10 mouse cellular contexts compared by ENCODE assay signal in genomic region chr19:3353415-3354111, GRCm38 (mm10). TPM values are rescaled to one million over a fixed set of nuclear protein-coding genes. Genes with fewer than 3 reads are reported as not detected.
A peak's percentile ranks its signal among the peaks of the same experiment; 100 is the strongest.
DNase-seq lines count a peak whose midpoint lies in the region; ATAC-seq lines count a peak whose summit lies in the region.
"Had no signal": no experiment of that assay in that cellular context is flagged by ENCODE, and none has a peak within 500 bp of the region (broad histone marks: within the 10 kb centered on the region; RNA-seq: fewer than 3 reads in every experiment).

No protein-coding gene starts in this region.

- H3K4me2 ChIP-seq in forebrain, embryonic 14.5 days (ENCODE audit: low read length), result no peak overlapping the region
- no peak overlapping the region for H3K4me2 ChIP-seq in forebrain, embryonic 11.5 days (ENCODE audit: low read depth, low read length, severe bottlenecking)
- H3K4me2 ChIP-seq in heart, embryonic 11.5 days, result no peak overlapping the region
- no peak overlapping the region for H3K4me2 ChIP-seq in stomach, embryonic 15.5 days

- no peaks in the 10 kb centered on the region for H3K4me1 ChIP-seq in forebrain, embryonic 14.5 days (ENCODE audit: control insufficient read depth, insufficient read depth, low read length)
- H3K4me1 ChIP-seq in forebrain, embryonic 11.5 days (replicated peaks; ENCODE audit: control insufficient read depth, insufficient read depth, low read length), result no peaks in the 10 kb centered on the region
- H3K4me1 ChIP-seq in heart, embryonic 11.5 days (ENCODE audit: control insufficient read depth, insufficient read depth, low read length), result peaks cover 8% of the 10 kb centered on the region
- peaks cover 5% of the 10 kb centered on the region; the same call in 1 of the 2 replicates for H3K4me1 ChIP-seq in stomach, embryonic 15.5 days

- DNase-seq in forebrain, embryonic 14.5 days (ENCODE audit: low spot score), result peak; percentile 16
- DNase-seq in forebrain, embryonic 11.5 days (ENCODE audit: low spot score), result no peak
- DNase-seq in right cerebral cortex, postnatal 4 days, result peak; percentile 35
- no peak for DNase-seq in right cerebral cortex, postnatal 36 days (ENCODE audit: low spot score in 2 of 2)
- peak; percentile 42 to 62 for DNase-seq in kidney, postnatal 4 days
- no peak for DNase-seq in spleen, adult 12 weeks (ENCODE audit: low spot score)

- H3K27me3 ChIP-seq in forebrain, embryonic 14.5 days (replicated peaks; ENCODE audit: control insufficient read depth, insufficient read depth, low read length), result no peaks in the 10 kb centered on the region
- no peaks in the 10 kb centered on the region for H3K27me3 ChIP-seq in forebrain, embryonic 11.5 days (ENCODE audit: control insufficient read depth, insufficient read depth, low read length)
- no peaks in the 10 kb centered on the region for H3K27me3 ChIP-seq in heart, embryonic 11.5 days (ENCODE audit: control insufficient read depth, insufficient read depth, low read length)
- no peaks in the 10 kb centered on the region for H3K27me3 ChIP-seq in stomach, embryonic 15.5 days (replicated peaks)
- H3K27me3 ChIP-seq: CH12.LX had no signal

- H3K9me3 ChIP-seq in forebrain, embryonic 14.5 days (replicated peaks; ENCODE audit: control insufficient read depth, low read length), result no peaks in the 10 kb centered on the region
- H3K9me3 ChIP-seq in forebrain, embryonic 11.5 days (ENCODE audit: control insufficient read depth, low read length), result no peaks in the 10 kb centered on the region; the same call in 1 of the 2 replicates
- H3K9me3 ChIP-seq in heart, embryonic 11.5 days (replicated peaks; ENCODE audit: control insufficient read depth, low read length), result no peaks in the 10 kb centered on the region
- H3K9me3 ChIP-seq in stomach, embryonic 15.5 days, result no peaks in the 10 kb centered on the region

- no peak overlapping the region for H3K4me3 ChIP-seq in forebrain, embryonic 14.5 days (ENCODE audit: low read depth, low read length)
- no peak overlapping the region for H3K4me3 ChIP-seq in forebrain, embryonic 11.5 days (ENCODE audit: low read depth, low read length)
- H3K4me3 ChIP-seq in heart, embryonic 11.5 days (ENCODE audit: low read depth, low read length), result no peak overlapping the region
- no peak overlapping the region for H3K4me3 ChIP-seq in stomach, embryonic 15.5 days (replicated peaks)

- 71% methylated on average over 7 of the region's 7 CpGs for WGBS in forebrain, embryonic 14.5 days
- 78% methylated on average over 7 of the region's 7 CpGs for WGBS in forebrain, embryonic 11.5 days
- 38% methylated on average over 7 of the region's 7 CpGs for WGBS in heart, embryonic 11.5 days (ENCODE audit: insufficient replicate concordance)
- 51% methylated on average over 7 of the region's 7 CpGs for WGBS in stomach, embryonic 15.5 days

- no peak overlapping the region; the same call in 1 of the 2 replicates for H3K27ac ChIP-seq in forebrain, embryonic 14.5 days (ENCODE audit: low read depth, low read length)
- H3K27ac ChIP-seq in forebrain, embryonic 11.5 days (ENCODE audit: low read depth, low read length), result no peak overlapping the region
- H3K27ac ChIP-seq in heart, embryonic 11.5 days (ENCODE audit: low read depth, low read length), result peak overlapping the region; percentile 67
- H3K27ac ChIP-seq in stomach, embryonic 15.5 days, result peak overlapping the region; percentile 21; the same call in 1 of the 2 replicates
- H3K27ac ChIP-seq: macrophage had no signal

- no peaks in the 10 kb centered on the region for H3K36me3 ChIP-seq in forebrain, embryonic 14.5 days (ENCODE audit: control insufficient read depth, insufficient read depth, low read length)
- H3K36me3 ChIP-seq in forebrain, embryonic 11.5 days (ENCODE audit: control insufficient read depth, insufficient read depth, low read length), result no peaks in the 10 kb centered on the region
- peaks cover 4% of the 10 kb centered on the region for H3K36me3 ChIP-seq in heart, embryonic 11.5 days (ENCODE audit: control insufficient read depth, insufficient read depth, low read length)
- H3K36me3 ChIP-seq in stomach, embryonic 15.5 days, result peaks cover 16% of the 10 kb centered on the region

- H3K9ac ChIP-seq in forebrain, embryonic 14.5 days (ENCODE audit: low read length), result no peak overlapping the region
- no peak overlapping the region for H3K9ac ChIP-seq in forebrain, embryonic 11.5 days (ENCODE audit: low read length)
- H3K9ac ChIP-seq in heart, embryonic 11.5 days (ENCODE audit: low read depth, low read length), result no peak overlapping the region
- no peak overlapping the region for H3K9ac ChIP-seq in stomach, embryonic 15.5 days

- ATAC-seq in forebrain, embryonic 14.5 days, result no peak
- ATAC-seq in forebrain, embryonic 11.5 days (replicated peaks; ENCODE audit: low FRiP score), result no peak
- ATAC-seq in heart, embryonic 11.5 days (replicated peaks; ENCODE audit: insufficient number of reproducible peaks, low FRiP score, low TSS enrichment), result peak; percentile 47
- ATAC-seq in stomach, embryonic 15.5 days (ENCODE audit: insufficient read depth, low FRiP score, low read depth), result no peak; the same call in 1 of the 2 replicates

RNA-seq across cellular contexts. Expression of gene Cpt1a, which starts 31.4 kb away (rescaled TPM):
- 14.5 and 15.1 TPM in 2 replicates for polyA plus RNA-seq in forebrain, embryonic 14.5 days (2014; fragmentation: Nextera tagmentation; extraction: Ambion mirVana)
- 10.0 and 10.4 TPM in 2 replicates for polyA plus RNA-seq in forebrain, embryonic 11.5 days (2014; fragmentation: Nextera tagmentation; extraction: Ambion mirVana)
- 14.3 and 17.2 TPM in 2 replicates for polyA plus RNA-seq in heart, embryonic 11.5 days (2014; fragmentation: Nextera tagmentation; extraction: Ambion mirVana)
- polyA plus RNA-seq in stomach, embryonic 15.5 days (2015; fragmentation: Nextera tagmentation; extraction: Ambion mirVana), result 20.8 and 26.1 TPM in 2 replicates

RNA-seq across cellular contexts. Expression of gene Tesmin, which starts 35.1 kb away (rescaled TPM):
- 0.16 and 0.42 TPM in 2 replicates for polyA plus RNA-seq in forebrain, embryonic 14.5 days (2014; fragmentation: Nextera tagmentation; extraction: Ambion mirVana)
- 0.27 and 0.29 TPM in 2 replicates for polyA plus RNA-seq in forebrain, embryonic 11.5 days (2014; fragmentation: Nextera tagmentation; extraction: Ambion mirVana)
- polyA plus RNA-seq in heart, embryonic 11.5 days (2014; fragmentation: Nextera tagmentation; extraction: Ambion mirVana), result 0.77 and 0.83 TPM in 2 replicates
- polyA plus RNA-seq in stomach, embryonic 15.5 days (2015; fragmentation: Nextera tagmentation; extraction: Ambion mirVana), result 0.39 and 0.49 TPM in 2 replicates

Comparison
In these comparisons a context has a peak if more than half of its experiments do, and no peak if none do; other contexts are left out.
1. DNase-seq: peak in forebrain, embryonic 14.5 days (single experiment), right cerebral cortex, postnatal 4 days (single experiment) and kidney, postnatal 4 days (2 of 2); none in forebrain, embryonic 11.5 days (single experiment), right cerebral cortex, postnatal 36 days (0 of 2) and spleen, adult 12 weeks (single experiment).
2. H3K27ac ChIP-seq: peak in heart, embryonic 11.5 days (single experiment) and stomach, embryonic 15.5 days (single experiment); none in forebrain, embryonic 14.5 days (single experiment) and forebrain, embryonic 11.5 days (single experiment).